Mouse (Mus musculus): ENCODE measurements around the gene Cnn3. TPM values are rescaled to one million over a fixed set of nuclear protein-coding genes. Genes with fewer than 3 reads are reported as not detected.

Gene Cnn3
- total RNA-seq, 2 experiments from 2014 or later, result 15.2 to 21.6 TPM

GRCm38 (mm10) chr3:121446454-121446853, 20.2 kb downstream of the Cnn3 start:
- DNase-seq (ENCODE audit: low spot score), result no peak

GRCm38 (mm10) chr3:121448029-121448468, 21.8 kb downstream of the Cnn3 start:
- no peak for DNase-seq (ENCODE audit: low spot score)

- no peak for DNase-seq (ENCODE audit: low spot score)
These were observed 22.3 kb downstream of the Cnn3 start for GRCm38 (mm10) chr3:121448606-121449005.

GRCm38 (mm10) chr3:121449527-121449926, 23.2 kb downstream of the Cnn3 start:
- peak; percentile 30 for DNase-seq (ENCODE audit: low spot score)

GRCm38 (mm10) chr3:121451404-121451803, 25.1 kb downstream of the Cnn3 start:
- no peak for DNase-seq (ENCODE audit: low spot score)

GRCm38 (mm10) chr3:121458545-121459492, 32.5 kb downstream of the Cnn3 start:
- DNase-seq (ENCODE audit: low spot score), result no peak

- DNase-seq (ENCODE audit: low spot score), result no peak
These were observed 34.3 kb downstream of the Cnn3 start for GRCm38 (mm10) chr3:121460473-121461193.

- DNase-seq (ENCODE audit: low spot score), result no peak
These were observed 35.2 kb downstream of the Cnn3 start for GRCm38 (mm10) chr3:121461477-121461876.

- DNase-seq (ENCODE audit: low spot score), result no peak
These were observed 36.5 kb downstream of the Cnn3 start for GRCm38 (mm10) chr3:121462782-121463181.

- no peak for DNase-seq (ENCODE audit: low spot score)
These were observed 38.5 kb downstream of the Cnn3 start for GRCm38 (mm10) chr3:121464733-121465305.

GRCm38 (mm10) chr3:121465795-121466194, 39.5 kb downstream of the Cnn3 start:
- no peak for DNase-seq (ENCODE audit: low spot score)

- no peak for DNase-seq (ENCODE audit: low spot score)
These were observed 40.8 kb downstream of the Cnn3 start for GRCm38 (mm10) chr3:121467094-121467552.

- DNase-seq (ENCODE audit: low spot score), result no peak
These were observed 41.8 kb downstream of the Cnn3 start for GRCm38 (mm10) chr3:121468136-121468535.

- no peak for DNase-seq (ENCODE audit: low spot score)
These were observed 43.1 kb downstream of the Cnn3 start for GRCm38 (mm10) chr3:121469185-121469975.

- DNase-seq (ENCODE audit: low spot score), result no peak
These were observed 45.4 kb downstream of the Cnn3 start for GRCm38 (mm10) chr3:121471703-121472102.

GRCm38 (mm10) chr3:121474738-121475137, 48.4 kb downstream of the Cnn3 start:
- DNase-seq (ENCODE audit: low spot score), result no peak

GRCm38 (mm10) chr3:121480030-121480960, 54.0 kb downstream of the Cnn3 start:
- no peak for DNase-seq (ENCODE audit: low spot score)

GRCm38 (mm10) chr3:121480961-121481436, 54.7 kb downstream of the Cnn3 start:
- no peak for DNase-seq (ENCODE audit: low spot score)

GRCm38 (mm10) chr3:121481564-121481963, 55.3 kb downstream of the Cnn3 start:
- no peak for DNase-seq (ENCODE audit: low spot score)
